Mouse (Mus musculus): Measurements from ENCODE around the gene Mmp19. TPM values are rescaled to one million over a fixed set of nuclear protein-coding genes. Genes with fewer than 3 reads are reported as not detected.

Gene Mmp19
- polyA plus RNA-seq (2012), result 1.5 and 2.3 TPM in 2 replicates

GRCm38 (mm10) chr10:128790398-128791124, at the start of gene Mmp19:
Gene Mmp19, plus strand, starts transcription at chr10:128790910.

GRCm38 (mm10) chr10:128744680-128745601, 45.8 kb upstream of the Mmp19 start, which contains the start of gene Dgka:
Gene Dgka, minus strand, starts transcription at chr10:128744855.

GRCm38 (mm10) chr10:128747646-128748251, 43.0 kb upstream of the Mmp19 start, which contains the start of gene Pym1:
Gene Pym1, plus strand, starts transcription at chr10:128747889.

GRCm38 (mm10) chr10:128803771-128804270, 13.1 kb downstream of the Mmp19 start, which contains the start of gene Dnajc14:
Gene Dnajc14, plus strand, starts transcription at chr10:128804062.

GRCm38 (mm10) chr10:128804271-128805091, 13.8 kb downstream of the Mmp19 start, which contains the start of gene Tmem198b:
Gene Tmem198b, minus strand, starts transcription at chr10:128804370.

GRCm38 (mm10) chr10:128817033-128817432, 26.3 kb downstream of the Mmp19 start, which contains the start of gene Sarnp:
Gene Sarnp, plus strand, starts transcription at chr10:128817333.

GRCm38 (mm10) chr10:128821358-128822056, 30.8 kb downstream of the Mmp19 start, which contains the start of gene Ormdl2:
Gene Ormdl2, minus strand, starts transcription at chr10:128821645.

Other genes starting within 250 kb of the Mmp19 start
- 33.5 and 34.0 TPM in 2 replicates for gene Zc3h10, start 243.1 kb upstream of the Mmp19 start, polyA plus RNA-seq (2012)
- gene Rpl41, start 241.6 kb upstream of the Mmp19 start, polyA plus RNA-seq (2012), result 8,366 and 9,270 TPM in 2 replicates
- gene Pa2g4, start 224.9 kb upstream of the Mmp19 start, polyA plus RNA-seq (2012), result 508 and 557 TPM in 2 replicates
- 0.46 and 0.58 TPM in 2 replicates for gene Erbb3, start 201.3 kb upstream of the Mmp19 start, polyA plus RNA-seq (2012)
- 4,910 and 5,054 TPM in 2 replicates for gene Rps26, start 164.2 kb upstream of the Mmp19 start, polyA plus RNA-seq (2012)
- gene Ikzf4, start 144.9 kb upstream of the Mmp19 start, polyA plus RNA-seq (2012), result 0.13 and 0.15 TPM in 2 replicates
- gene Suox, start 116.8 kb upstream of the Mmp19 start, polyA plus RNA-seq (2012), result 1.2 and 1.3 TPM in 2 replicates
- 12.0 and 19.6 TPM in 2 replicates for gene Rab5b, start 94.6 kb upstream of the Mmp19 start, polyA plus RNA-seq (2012)
- gene Pmel, start 86.7 kb upstream of the Mmp19 start, polyA plus RNA-seq (2012), result 0.37 and 0.69 TPM in 2 replicates
- gene Cdk2, start 85.9 kb upstream of the Mmp19 start, polyA plus RNA-seq (2012), result 28.2 and 29.2 TPM in 2 replicates
- 3.2 and 3.3 TPM in 2 replicates for gene Dgka, start 46.1 kb upstream of the Mmp19 start, polyA plus RNA-seq (2012)
- gene Pym1, start 43.0 kb upstream of the Mmp19 start, polyA plus RNA-seq (2012), result 116 and 137 TPM in 2 replicates
- gene Dnajc14, start 13.2 kb downstream of the Mmp19 start, polyA plus RNA-seq (2012), result 10.5 and 11.0 TPM in 2 replicates
- gene Tmem198b, start 13.5 kb downstream of the Mmp19 start, polyA plus RNA-seq (2012), result 3.9 and 4.2 TPM in 2 replicates
- 17.1 and 19.3 TPM in 2 replicates for gene Sarnp, start 26.4 kb downstream of the Mmp19 start, polyA plus RNA-seq (2012)
- 15.8 and 20.5 TPM in 2 replicates for gene Ormdl2, start 30.7 kb downstream of the Mmp19 start, polyA plus RNA-seq (2012)
- 0.11 and 0.16 TPM in 2 replicates for gene Gdf11, start 100.8 kb downstream of the Mmp19 start, polyA plus RNA-seq (2012)
- gene Cd63, start 110.1 kb downstream of the Mmp19 start, polyA plus RNA-seq (2012), result 48.8 and 52.5 TPM in 2 replicates
- 2.5 and 3.0 TPM in 2 replicates for gene Rdh5, start 132.0 kb downstream of the Mmp19 start, polyA plus RNA-seq (2012)
- gene Bloc1s1, start 133.1 kb downstream of the Mmp19 start, polyA plus RNA-seq (2012), result 264 and 304 TPM in 2 replicates
- gene Itga7, start 142.9 kb downstream of the Mmp19 start, polyA plus RNA-seq (2012), result 0.04 and 0.10 TPM in 2 replicates
- not detected in 2 replicates for gene Mettl7b, start 170.1 kb downstream of the Mmp19 start, polyA plus RNA-seq (2012)
- not detected in 2 replicates for gene Olfr9, start 198.5 kb downstream of the Mmp19 start, polyA plus RNA-seq (2012)
- not detected in 2 replicates for gene Olfr763, start 219.9 kb downstream of the Mmp19 start, polyA plus RNA-seq (2012)
- not detected in 2 replicates for gene Olfr764-ps1, start 249.0 kb downstream of the Mmp19 start, polyA plus RNA-seq (2012)

All from megakaryocyte-erythroid progenitor cell, adult 5 weeks (primary cell).